Mouse (Mus musculus): ENCODE results near the gene Gm40193.

DNA sequence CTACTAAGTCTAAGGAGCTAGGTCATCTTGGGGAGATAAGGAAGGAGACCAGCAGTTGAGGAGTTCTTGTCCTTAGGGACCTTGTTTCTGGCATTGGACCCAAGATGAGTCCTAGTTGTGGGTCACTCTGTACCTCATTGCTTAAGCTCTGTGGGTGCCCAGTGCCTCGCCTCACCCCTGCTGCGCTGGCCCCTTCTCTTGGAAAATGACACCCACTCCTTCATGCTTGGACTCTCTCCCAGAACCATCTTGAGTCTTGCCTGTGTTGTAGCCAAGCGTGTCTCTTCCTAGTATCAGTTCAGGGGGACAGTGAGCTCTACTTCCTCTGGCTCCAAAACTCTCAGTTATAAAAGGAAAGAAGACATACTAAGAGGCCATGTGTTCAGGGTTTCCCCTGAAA, 43.6 kb downstream of the Gm40193 start:
- TF ChIP-seq CTCF (IDR thresholded peaks at IDR 0.05; ENCODE audit: low read depth), result no peak
- no peak for TF ChIP-seq EP300 (IDR thresholded peaks at IDR 0.05; ENCODE audit: low read depth)

All from liver, embryonic 14.5 days (tissue).